Mouse (Mus musculus) forebrain, embryonic 13.5 days (tissue): ENCODE measurements around the gene Ccdc162. TPM values are rescaled to one million over a fixed set of nuclear protein-coding genes. Genes with fewer than 3 reads are reported as not detected.

ENCODE experiments used
- ATAC-seq: fragments of 200-750 bp; cut with Nextera tagmentation; 2 replicates; pipeline ENCODE4 v1.8.0; 2017
- H3K27ac ChIP-seq: fragments of 300-500 bp; sonication (generic); 2 replicates; pipeline ENCODE4 v1.5.1; 2015; ENCODE audit warnings: inconsistent platforms, mild to moderate bottlenecking, moderate library complexity
- H3K27me3 ChIP-seq: fragments of 300-500 bp; sonication (generic); 2 replicates; pipeline ENCODE4 v1.6.1; 2015; ENCODE audit warnings: mild to moderate bottlenecking, inconsistent platforms
- H3K36me3 ChIP-seq: fragments of 300-500 bp; sonication (generic); 2 replicates; pipeline ENCODE4 v1.6.1; 2015; ENCODE audit warnings: mild to moderate bottlenecking, inconsistent platforms; ENCODE audit not compliant: poor library complexity, severe bottlenecking
- H3K4me1 ChIP-seq: fragments of 300-500 bp; sonication (generic); 2 replicates; pipeline ENCODE4 v1.6.1; 2015; ENCODE audit warnings: inconsistent platforms
- H3K4me2 ChIP-seq: fragments of 300-500 bp; sonication (generic); 2 replicates; pipeline ENCODE4 v1.6.1; 2015; ENCODE audit warnings: inconsistent platforms, mild to moderate bottlenecking, moderate library complexity
- H3K4me3 ChIP-seq: fragments of 300-500 bp; sonication (generic); 2 replicates; pipeline ENCODE4 v1.5.1; 2015; ENCODE audit warnings: mild to moderate bottlenecking, inconsistent platforms
- H3K9ac ChIP-seq: fragments of 300-500 bp; sonication (generic); 2 replicates; pipeline ENCODE4 v1.6.1; 2015; ENCODE audit warnings: mild to moderate bottlenecking, inconsistent platforms
- H3K9me3 ChIP-seq: fragments of 300-500 bp; sonication (generic); replicated peaks from 2 replicates; pipeline ENCODE4 v1.6.1; 2016; ENCODE audit warnings: inconsistent platforms
- WGBS: fragments of 180-500 bp; shearing (Covaris S2); methylation state at CpG from one replicate; pipeline ENCODE4 v1.1.7; 2015; 5-methylcytosine and 5-hydroxymethylcytosine counted together
- polyA plus RNA-seq: library from polyadenylated mRNA; unstranded; fragments of >200 nt; fragmentation: Nextera tagmentation; extraction: Ambion mirVana; gene quantifications from 2 replicates; pipeline ENCODE4 v1.2.1, GENCODE M21; 2015

Ccdc162 gene
- polyA plus RNA-seq, 1 experiment from 2014 or later: 0.31 TPM

DNA sequence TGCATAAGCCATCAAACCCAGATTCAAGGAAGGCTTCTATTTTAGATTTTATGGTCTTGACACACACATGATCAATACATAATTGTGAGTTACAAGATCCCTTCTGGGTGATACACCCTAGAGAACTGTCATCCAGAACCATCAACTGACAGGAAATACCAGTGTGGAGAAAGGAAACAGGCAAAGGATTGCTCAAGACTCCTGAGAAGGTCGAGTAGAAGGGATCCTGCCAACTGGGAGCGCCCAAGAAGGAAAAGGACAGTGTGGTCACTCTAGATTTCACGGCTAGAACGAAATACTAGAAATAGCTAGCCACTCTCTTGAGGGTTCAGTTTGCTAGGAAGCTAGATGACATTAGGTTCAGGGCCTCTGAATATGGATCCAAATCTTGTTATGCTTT lies 173.0 kb downstream of the Ccdc162 start:
- no peak overlapping the region for H3K27ac ChIP-seq
- H3K27me3 ChIP-seq: no peaks in the 10 kb centered on the region
- H3K4me3 ChIP-seq: no peak overlapping the region
- 85% methylated on average over 4 of the region's 4 CpGs for WGBS
- no peak overlapping the region for H3K9ac ChIP-seq
- H3K4me1 ChIP-seq: peaks cover 13% of the 10 kb centered on the region
- ATAC-seq: no peak
- no peak overlapping the region for H3K4me2 ChIP-seq
- 0 out of 2 replicates have a peak, but pooled peaks cover 6% of the 10 kb centered on the region for H3K36me3 ChIP-seq
- H3K9me3 ChIP-seq: no peaks in the 10 kb centered on the region

DNA sequence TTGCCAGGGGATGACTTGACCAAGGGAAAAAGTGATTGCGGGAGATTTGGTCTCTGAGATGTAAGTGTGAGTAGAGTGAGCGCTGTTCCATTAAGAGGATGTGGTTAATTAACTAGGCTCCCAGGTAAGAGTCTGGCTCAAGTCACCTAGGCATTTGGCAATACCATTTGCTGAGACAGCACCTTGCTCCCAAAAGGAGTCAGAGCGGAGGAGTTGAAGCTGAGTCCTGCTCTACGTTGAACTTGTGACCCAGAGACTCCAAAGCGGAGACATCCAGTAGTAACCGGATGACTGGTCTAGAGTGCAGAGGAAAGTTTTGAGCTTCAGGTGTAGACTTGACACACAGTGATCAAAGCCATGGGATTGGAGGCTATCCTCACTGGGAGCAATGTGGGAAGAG lies 174.4 kb downstream of the Ccdc162 start:
- Histone ChIP-seq H3K4me2 (no peak overlapping the region), H3K27ac (no peak overlapping the region), H3K36me3 (peaks cover 15% of the 10 kb centered on the region), H3K27me3 (no peaks in the 10 kb centered on the region), H3K9ac (no peak overlapping the region), H3K9me3 (no peaks in the 10 kb centered on the region), H3K4me3 (no peak overlapping the region), H3K4me1 (peaks cover 13% of the 10 kb centered on the region)
- ATAC-seq: no peak
- 98% methylated on average over 6 of the region's 6 CpGs for WGBS

DNA sequence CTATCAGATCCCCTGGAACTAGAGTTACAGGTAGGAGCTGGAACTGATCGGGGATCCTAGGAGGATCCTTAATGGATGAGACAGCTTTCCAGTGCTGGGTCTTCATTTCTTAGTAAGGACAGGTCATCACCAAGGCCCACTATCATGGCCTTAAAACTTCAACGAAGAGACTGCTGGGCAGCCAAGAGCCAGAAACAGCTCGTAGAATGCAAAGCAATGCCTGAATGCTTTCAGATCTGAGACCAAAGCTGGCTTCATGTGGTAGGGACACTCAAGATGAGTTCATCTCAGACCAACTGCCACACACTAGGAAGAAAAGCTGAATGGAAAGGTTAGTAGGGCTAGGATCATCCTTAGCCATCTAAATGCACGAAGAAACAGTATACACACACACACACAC lies 177.4 kb downstream of the Ccdc162 start:
- ATAC-seq: no peak

DNA sequence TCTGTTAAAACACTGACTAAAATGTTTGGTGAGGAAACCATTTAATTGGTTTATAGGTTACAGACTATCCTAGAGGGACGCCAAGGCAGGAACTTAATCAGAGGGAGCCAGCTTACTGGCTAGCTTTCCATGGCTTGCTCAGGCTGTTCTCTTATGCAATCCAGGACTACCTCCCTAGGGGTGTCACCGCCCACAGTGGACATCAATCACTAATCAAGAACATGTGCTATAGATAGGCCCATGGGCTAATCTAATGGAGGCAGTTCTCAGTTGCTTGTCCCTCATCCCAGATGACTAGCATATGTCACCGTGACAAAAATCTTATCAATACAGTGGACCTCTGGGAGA lies 178.5 kb downstream of the Ccdc162 start:
- Histone ChIP-seq H3K4me2 (no peak overlapping the region), H3K36me3 (peaks cover 51% of the 10 kb centered on the region), H3K9ac (no peak overlapping the region), H3K27ac (no peak overlapping the region), H3K4me1 (no peaks in the 10 kb centered on the region), H3K27me3 (no peaks in the 10 kb centered on the region), H3K9me3 (no peaks in the 10 kb centered on the region), H3K4me3 (no peak overlapping the region)
- 94% methylated on average over 3 of the region's 3 CpGs for WGBS
- ATAC-seq: no peak

More for the DNA sequence above, 177.4 kb downstream of the Ccdc162 start:
- peaks cover 2% of the 10 kb centered on the region for H3K4me1 ChIP-seq
- no peak overlapping the region for H3K27ac ChIP-seq
- H3K9ac ChIP-seq: no peak overlapping the region
- WGBS: 97% methylated on average over 4 of the region's 4 CpGs
- no peaks in the 10 kb centered on the region for H3K9me3 ChIP-seq
- H3K4me2 ChIP-seq: no peak overlapping the region
- H3K4me3 ChIP-seq: no peak overlapping the region
- H3K36me3 ChIP-seq: peaks cover 40% of the 10 kb centered on the region
- H3K27me3 ChIP-seq: no peaks in the 10 kb centered on the region

DNA sequence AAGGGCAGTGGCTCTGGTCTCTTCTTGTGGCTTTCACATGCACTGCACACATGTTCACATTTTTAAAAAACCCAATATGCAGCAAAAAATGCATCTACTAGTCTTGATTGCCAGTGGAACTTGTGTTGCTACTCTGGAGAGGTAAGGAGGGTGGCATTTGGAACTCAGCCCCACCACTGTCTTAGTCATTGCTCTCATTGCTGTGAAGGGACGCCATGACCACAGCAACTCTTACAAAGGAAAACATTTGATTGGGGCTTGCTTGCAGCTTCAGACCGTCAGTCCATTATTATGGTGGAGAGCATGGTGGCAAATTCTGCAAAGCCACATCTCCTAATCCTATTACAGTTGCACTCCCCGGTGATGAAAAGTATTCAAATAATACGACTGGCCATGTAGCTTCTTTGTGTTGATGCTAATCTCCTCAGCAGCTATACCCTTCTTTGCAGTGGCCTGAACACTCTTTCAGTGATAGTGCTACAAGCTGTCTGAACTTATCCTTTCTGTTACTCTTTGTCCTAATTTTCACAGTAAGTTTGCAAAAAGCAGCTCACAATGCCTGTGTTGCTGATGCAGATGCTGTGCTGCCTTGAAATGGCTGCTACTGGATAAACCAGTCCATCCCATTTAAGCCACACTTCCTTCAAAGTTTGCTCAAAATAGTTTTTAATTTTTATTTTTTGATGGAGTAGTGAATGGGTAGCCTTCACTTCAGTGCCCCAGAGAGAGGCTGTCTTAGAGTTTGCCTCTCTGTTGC lies 179.0 kb downstream of the Ccdc162 start:
- no peaks in the 10 kb centered on the region for H3K4me1 ChIP-seq
- H3K4me3 ChIP-seq: no peak overlapping the region
- no peak overlapping the region for H3K9ac ChIP-seq
- no peak for ATAC-seq
- H3K36me3 ChIP-seq: peaks cover 56% of the 10 kb centered on the region
- 40% methylated on average over 4 of the region's 4 CpGs for WGBS
- H3K27ac ChIP-seq: no peak overlapping the region
- H3K9me3 ChIP-seq: no peaks in the 10 kb centered on the region
- no peaks in the 10 kb centered on the region for H3K27me3 ChIP-seq
- H3K4me2 ChIP-seq: no peak overlapping the region

DNA sequence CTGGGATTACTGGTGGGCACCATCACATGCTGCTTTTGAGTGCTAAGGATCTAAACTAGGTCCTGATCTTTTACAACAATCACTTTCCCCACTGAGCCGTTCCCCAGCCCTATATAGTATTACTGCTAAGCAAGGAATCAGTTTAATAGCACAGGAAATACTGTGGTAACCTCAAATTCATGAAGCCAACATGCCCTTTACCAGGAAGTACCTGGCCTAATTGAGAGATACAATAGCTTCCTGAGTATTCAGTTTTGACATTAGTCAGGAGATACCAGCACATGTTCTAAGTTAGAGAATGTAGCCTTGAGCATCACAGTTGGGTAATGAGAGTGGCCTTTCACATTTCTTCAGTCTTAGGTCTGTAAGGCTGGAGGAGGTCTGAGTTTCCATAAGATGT lies 179.7 kb downstream of the Ccdc162 start:
- Histone ChIP-seq H3K4me1 (no peaks in the 10 kb centered on the region), H3K36me3 (peaks cover 57% of the 10 kb centered on the region), H3K4me3 (no peak overlapping the region), H3K9ac (no peak overlapping the region), H3K27me3 (no peaks in the 10 kb centered on the region), H3K27ac (no peak overlapping the region), H3K9me3 (no peaks in the 10 kb centered on the region), H3K4me2 (no peak overlapping the region)
- no peak for ATAC-seq
- 95% methylated on average over 1 of the region's 1 CpGs for WGBS

DNA sequence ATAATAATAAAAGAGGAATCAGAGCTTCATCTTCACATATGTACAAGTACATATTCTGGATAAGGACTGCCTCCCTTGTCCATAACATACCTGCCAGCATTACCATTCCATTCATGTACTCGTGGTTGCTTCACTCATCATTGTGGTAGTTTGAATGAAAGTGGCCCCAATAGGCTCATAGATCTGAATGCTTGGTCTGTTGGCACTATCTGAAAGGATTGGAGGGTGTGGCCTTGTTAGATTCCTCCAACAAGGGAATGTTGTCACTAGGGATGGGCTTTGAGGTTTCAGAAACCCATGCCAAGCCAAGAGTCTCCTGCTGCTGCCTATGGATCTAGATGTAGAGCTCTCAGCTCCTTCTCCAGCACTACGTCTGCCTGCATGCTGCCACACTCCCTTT lies 180.4 kb downstream of the Ccdc162 start:
- Histone ChIP-seq H3K9ac (no peak overlapping the region), H3K9me3 (no peaks in the 10 kb centered on the region), H3K4me2 (no peak overlapping the region), H3K27ac (no peak overlapping the region), H3K27me3 (no peaks in the 10 kb centered on the region), H3K4me3 (no peak overlapping the region), H3K36me3 (peaks cover 64% of the 10 kb centered on the region), H3K4me1 (no peaks in the 10 kb centered on the region)
- ATAC-seq: no peak
- 94% methylated on average over 2 of the region's 2 CpGs for WGBS

DNA sequence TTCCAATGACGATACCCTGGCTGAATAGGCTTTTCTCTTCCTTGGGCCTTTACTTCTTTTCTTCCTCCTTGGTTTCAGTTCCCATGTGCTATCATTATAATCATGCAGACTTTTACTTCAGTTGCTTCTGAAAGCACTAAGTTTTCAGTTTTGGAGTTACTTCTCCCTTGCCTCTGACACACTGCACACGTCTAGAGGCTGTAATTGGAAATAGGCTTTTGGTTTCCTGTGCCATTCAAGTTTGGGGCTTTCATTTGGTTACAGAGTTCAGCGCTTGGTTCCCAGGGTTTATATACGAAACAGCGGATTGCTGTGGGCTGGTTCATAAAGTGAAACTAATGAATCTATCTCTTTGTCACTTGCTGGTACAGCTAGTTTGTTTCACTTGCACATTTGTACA lies 186.5 kb downstream of the Ccdc162 start:
- Histone ChIP-seq H3K4me1 (0 out of 2 replicates have a peak, but pooled peaks cover 4% of the 10 kb centered on the region), H3K27me3 (no peaks in the 10 kb centered on the region), H3K9ac (no peak overlapping the region), H3K9me3 (no peaks in the 10 kb centered on the region), H3K36me3 (peaks cover 78% of the 10 kb centered on the region), H3K4me2 (no peak overlapping the region), H3K27ac (no peak overlapping the region), H3K4me3 (no peak overlapping the region)
- 91% methylated on average over 5 of the region's 5 CpGs for WGBS
- no peak for ATAC-seq

DNA sequence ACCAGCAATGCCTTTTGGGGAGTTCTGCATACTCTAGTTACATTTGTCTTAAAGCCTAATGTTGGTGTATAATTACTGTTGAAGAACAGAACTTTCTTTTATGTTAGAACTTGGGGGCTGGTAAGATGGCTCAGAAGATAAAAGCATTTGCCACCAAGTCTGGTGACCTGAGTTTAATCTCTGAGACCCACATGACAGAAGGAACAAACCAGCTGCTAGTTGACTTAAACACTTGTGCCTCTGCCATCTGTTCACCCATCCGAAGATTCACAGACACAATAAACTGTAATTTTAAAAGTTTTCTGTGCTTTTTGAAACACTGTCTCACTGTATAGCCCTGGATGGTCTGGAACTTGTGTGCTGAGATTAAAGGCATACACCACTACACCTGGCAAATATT lies 190.7 kb downstream of the Ccdc162 start:
- ATAC-seq: no peak
- Histone ChIP-seq H3K27me3 (no peaks in the 10 kb centered on the region), H3K4me1 (peaks cover 32% of the 10 kb centered on the region), H3K36me3 (peaks cover 60% of the 10 kb centered on the region), H3K27ac (no peak overlapping the region), H3K9me3 (no peaks in the 10 kb centered on the region), H3K9ac (no peak overlapping the region), H3K4me3 (no peak overlapping the region), H3K4me2 (no peak overlapping the region)
- 57% methylated on average over 1 of the region's 1 CpGs for WGBS

DNA sequence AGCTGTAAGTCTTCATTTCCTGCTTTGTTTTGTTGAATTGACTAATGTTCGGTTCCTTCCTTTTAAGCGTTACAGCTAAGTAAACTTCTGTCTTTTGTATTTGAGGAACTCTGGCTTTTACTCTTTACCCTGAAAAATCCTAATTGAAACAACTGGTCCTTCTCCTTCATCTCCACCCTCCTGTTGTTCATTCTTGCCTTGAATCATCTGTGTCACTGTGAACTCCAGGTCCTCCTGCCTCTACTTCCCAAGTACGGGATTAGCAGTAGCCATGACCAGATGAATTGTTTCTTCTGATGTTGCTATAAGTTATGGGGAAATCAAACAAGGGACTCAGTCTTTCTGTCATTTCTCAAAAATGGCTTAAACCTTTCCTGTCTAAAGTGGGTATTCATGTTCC lies 193.0 kb downstream of the Ccdc162 start:
- no peak for ATAC-seq
- Histone ChIP-seq H3K27ac (no peak overlapping the region), H3K9me3 (no peaks in the 10 kb centered on the region), H3K36me3 (peaks cover 39% of the 10 kb centered on the region), H3K27me3 (no peaks in the 10 kb centered on the region), H3K4me2 (no peak overlapping the region), H3K4me1 (peaks cover 35% of the 10 kb centered on the region), H3K9ac (no peak overlapping the region), H3K4me3 (no peak overlapping the region)
- WGBS: 86% methylated on average over 3 of the region's 3 CpGs

DNA sequence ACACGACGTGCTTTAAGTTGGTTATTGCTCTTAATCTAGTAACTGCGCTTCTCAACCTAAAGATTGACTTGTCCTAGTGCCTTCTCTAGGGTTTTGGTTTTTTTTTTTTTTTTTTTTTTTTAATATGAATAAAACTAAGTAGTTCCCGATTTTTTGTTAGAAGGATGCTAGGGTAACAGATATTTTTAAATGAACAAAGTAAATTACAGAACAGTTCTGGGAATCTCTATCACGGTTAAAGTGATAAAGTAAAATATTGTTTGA lies 196.1 kb downstream of the Ccdc162 start:
- H3K36me3 ChIP-seq: peaks cover 20% of the 10 kb centered on the region
- H3K4me1 ChIP-seq: peaks cover 33% of the 10 kb centered on the region
- peak overlapping the region; percentile 73 for H3K4me3 ChIP-seq
- H3K27ac ChIP-seq: no peak overlapping the region
- peak overlapping the region; percentile 82 for H3K4me2 ChIP-seq
- H3K27me3 ChIP-seq: no peaks in the 10 kb centered on the region
- 5% methylated on average over 5 of the region's 5 CpGs for WGBS
- no peaks in the 10 kb centered on the region for H3K9me3 ChIP-seq
- peak overlapping the region; percentile 87 for H3K9ac ChIP-seq
- no peak for ATAC-seq

DNA sequence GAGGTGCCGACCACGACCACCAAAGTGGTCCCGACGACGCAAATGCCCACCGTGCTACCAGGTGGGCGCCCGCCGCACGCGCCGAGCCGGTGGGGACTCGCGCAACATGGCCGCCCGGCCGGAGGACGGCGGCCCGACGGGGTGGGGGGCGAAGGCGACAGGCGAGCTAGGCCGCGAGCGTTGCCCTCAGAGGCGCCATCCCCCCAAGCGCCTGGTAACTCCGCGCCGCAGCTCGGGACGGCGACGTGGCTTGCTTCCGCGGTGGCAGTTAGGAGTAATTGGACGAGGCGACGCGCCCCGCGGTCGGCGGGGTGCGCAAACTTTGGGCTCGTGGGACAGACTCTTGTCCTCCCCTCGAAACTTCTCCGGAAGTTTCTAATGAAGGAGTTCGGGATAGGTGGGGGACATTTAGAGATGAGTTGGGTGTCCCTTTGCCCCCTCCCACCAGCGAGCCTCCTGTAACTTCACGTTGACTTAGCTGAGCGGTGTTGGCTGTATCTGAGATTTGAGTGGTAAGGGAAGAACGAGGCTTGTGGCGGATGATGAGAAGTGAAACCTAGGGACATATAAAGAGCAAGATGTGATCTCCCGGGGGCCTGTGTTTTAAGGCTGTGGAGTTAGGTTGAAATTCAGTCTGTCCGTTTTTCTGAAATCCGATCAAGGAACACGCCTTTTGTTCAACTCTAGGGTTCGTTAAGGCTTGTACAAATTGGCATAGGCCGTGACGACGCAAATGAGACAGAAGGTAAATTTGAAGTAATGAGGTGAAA lies 196.6 kb downstream of the Ccdc162 start:
- no peak; the same call in 1 of the 2 replicates for ATAC-seq
- H3K27ac ChIP-seq: peak overlapping the region; percentile 97
- peaks cover 17% of the 10 kb centered on the region for H3K36me3 ChIP-seq
- H3K4me1 ChIP-seq: peaks cover 31% of the 10 kb centered on the region
- peak overlapping the region; percentile 87 for H3K9ac ChIP-seq
- H3K27me3 ChIP-seq: no peaks in the 10 kb centered on the region
- WGBS: under 1% methylated on average over 65 of the region's 65 CpGs
- peak overlapping the region; percentile 73 for H3K4me3 ChIP-seq
- H3K4me2 ChIP-seq: peak overlapping the region; percentile 82
- H3K9me3 ChIP-seq: no peaks in the 10 kb centered on the region
